Mouse (Mus musculus): Measurements from ENCODE around the gene Tbc1d10c. TPM values are rescaled to one million over a fixed set of nuclear protein-coding genes. Genes with fewer than 3 reads are reported as not detected.

Tbc1d10c gene
- polyA plus RNA-seq, 1 experiment = 4.5 TPM

DNA sequence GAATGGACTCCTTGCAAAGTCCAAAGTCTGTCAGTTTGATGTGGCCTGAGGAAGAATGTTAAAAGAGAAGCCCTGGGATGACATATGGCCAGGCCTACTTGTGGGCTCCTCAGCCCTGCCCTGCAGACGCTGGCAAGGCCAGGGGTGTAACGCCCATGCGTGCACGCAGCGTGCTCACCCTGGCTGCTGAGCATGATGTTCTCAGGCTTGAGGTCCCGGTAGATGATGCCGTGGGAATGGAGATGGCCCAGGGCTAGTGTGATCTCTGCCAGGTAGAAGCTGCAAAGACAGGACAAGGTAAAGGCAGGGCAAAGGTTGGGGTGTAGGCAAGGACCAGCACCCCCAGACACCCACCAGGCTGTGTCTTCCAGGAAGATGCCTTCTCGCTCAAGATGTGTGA, 32.0 kb downstream of the Tbc1d10c start:
- no peak for DNase-seq (ENCODE audit: low read depth)

DNA sequence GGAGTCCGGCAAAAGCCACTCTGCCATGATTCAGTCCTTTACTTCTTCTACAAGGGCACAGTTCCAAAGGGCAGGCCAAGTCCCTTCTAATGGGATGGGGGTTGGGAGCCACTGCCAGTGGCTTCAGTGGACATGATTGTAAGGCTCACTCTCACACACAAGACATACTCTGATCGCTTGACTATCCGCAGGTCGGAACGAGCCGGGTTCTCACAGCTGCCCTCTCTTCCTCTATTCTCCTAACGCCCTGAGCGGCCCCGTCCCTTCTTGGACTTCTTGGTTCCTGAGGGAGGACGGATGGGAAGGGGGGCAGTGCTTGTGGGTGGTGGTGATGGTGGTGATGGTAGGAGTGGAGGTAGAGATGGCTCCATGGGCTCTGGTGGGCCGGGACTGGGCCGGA, 34.3 kb downstream of the Tbc1d10c start:
- no peak for DNase-seq (ENCODE audit: low read depth)

DNA sequence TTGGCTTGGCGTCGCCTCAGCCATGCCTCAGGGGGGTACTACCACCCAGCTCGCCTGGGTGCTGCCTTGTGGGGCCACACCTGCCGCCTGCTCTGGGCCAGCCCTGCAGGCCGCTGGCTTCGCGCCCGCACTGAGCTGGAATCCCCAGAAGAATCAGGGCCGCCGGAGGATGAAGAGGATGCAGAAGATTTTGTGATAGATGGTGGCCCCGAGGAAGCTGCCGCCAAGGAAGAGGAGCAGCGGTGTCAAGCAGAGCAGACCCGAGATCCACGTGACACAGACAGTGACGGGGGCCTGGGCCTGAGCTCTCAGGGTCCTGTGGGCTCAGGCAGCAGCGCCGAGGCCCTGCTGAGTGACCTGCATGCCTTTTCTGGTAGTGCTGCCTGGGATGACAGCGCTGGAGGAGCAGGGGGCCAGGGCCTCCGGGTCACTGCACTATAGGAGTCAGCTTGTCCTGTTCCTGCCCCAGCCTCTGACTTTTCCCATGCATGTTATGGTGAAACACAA, 35.0 kb downstream of the Tbc1d10c start:
- no peak for DNase-seq (ENCODE audit: low read depth)

DNA sequence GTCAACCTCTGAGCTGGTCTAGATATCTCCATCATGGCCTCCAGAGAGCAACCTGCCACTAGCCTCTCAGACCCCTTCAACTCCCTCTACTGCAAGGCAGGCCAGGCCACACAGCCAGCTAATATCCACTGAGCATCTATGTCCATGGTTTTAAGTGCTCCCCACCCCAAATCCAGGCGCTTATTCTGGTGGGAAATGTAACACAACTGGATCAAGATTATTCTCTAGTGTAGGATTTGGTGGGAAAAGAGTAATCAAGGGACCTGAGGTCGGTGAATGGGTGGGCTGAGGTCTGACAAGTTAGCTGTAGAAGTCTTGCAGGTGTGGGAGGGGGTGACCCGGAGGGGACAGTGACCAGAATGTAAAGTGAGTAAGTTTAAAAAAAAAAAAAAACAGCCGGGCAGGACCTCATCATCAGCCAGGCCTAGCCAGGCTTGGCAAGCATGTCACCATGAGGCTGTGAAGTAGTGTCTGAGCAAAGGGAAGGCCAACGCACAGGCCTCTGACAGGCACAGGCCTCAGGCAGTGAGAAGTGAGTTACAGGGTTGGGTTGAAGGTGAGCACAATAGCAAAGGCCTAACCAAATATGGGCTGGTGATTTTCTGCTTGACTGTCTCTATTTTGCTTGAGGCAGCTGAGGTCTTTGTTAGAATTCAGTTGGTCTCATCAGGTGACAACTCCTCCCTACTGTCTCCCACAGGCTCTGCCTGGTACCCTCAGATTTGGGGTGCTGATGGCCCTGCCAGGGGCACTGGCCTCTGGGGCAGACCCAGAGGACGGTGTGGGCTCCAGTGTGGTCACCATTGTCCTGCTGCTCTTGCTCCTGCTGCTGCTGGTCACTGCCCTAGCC, 35.6 kb downstream of the Tbc1d10c start:
- no peak for DNase-seq (ENCODE audit: low read depth)

DNA sequence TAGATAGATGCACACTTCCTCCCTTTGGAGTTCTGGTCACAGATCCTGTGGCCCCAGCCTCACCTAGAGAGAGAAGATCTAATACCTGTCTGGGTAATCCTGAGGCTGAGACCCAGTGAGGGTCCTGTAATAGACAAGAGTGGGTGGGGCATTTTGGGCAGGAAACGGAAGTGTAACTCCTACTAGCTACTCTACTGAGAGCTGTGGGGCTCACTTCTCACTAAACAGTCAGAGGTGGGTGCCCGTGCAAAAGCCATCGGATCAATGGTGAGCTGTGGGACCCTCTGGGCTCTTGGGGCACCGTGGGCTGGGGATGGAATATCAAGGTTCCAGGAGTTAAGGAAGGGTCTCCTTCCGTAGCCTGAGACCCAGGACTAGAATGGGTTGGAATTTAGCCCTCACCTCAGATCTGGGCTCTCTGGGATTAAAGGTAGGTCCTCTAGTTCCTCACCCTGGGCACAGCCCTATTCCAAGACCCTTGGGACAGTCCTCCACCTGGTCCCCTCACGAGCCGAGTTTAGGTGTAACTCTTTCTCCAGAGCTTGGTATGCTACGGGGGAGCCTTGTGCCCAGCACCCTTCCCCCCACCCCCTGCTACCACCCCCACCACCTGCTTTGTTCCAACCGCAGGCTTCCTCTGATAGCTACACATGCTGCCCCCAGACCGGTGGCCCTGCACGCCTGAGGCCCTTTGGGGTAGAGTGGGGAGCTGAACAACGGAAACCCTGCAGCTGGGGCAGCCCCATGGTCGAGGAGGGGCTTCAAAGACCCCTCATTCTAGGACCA, 36.5 kb downstream of the Tbc1d10c start:
- DNase-seq (ENCODE audit: low read depth) = no peak

DNA sequence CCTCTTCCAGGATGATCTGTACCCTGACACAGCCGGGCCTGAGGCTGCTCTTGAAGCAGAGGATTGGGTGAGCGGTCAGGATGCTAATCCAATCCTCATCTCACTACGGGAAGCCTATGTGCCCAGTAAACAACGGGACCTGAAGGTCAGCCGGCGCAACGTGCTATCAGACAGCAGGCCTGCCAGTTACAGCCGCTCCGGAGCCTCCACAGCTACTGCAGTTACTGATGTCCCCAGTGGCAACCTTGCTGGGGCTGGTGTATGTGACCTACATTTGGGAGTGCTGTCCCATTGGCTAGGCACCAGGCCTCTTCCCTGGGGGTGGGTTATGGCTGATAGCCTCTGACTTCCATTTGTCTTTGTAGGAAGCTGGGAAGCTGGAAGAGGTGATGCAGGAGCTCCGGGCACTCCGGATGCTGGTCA, 37.8 kb downstream of the Tbc1d10c start, which contains the start of gene Ptprcap:
Ptprcap (plus strand) TSS at position 373 of the 423 bp plus-strand sequence.
- no peak for DNase-seq (ENCODE audit: low read depth)

DNA sequence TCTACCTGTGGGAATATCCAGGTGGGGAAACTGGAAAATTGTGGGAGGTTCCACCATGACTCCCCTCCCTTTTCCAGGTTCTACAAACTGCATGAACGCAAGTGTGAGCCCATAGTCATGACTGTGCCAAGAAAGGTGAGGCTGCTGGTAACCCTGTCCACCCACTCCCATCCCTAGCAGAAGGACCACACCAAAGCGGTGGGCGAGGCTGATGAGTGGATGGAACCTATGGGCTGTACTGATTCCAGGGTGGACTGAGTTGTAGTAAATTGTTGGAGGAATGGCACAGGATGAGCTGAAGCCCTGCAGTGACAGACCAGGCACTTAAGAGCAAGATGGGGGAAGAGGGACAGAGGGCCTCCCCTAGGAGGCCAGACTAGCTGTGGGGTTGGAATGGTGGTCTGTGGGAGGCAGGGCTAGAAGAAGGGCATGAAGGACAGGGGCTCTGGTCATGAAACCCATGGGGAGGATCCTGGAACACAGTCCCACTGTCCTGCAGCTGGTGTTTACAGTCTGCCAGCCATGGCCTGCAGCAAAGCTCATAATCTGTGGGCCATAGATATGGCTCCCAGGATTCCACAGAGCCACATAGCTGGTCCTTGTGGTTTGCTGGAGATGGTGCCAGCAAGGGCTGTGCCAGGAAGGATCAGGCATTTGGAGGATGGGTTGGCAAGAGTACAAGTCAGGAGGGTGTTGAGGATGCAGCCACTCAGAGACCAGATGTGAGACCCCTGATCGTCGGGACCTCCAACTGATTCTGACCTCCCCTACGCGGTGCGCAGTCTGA, 38.4 kb downstream of the Tbc1d10c start:
- no peak for DNase-seq (ENCODE audit: low read depth)

DNA sequence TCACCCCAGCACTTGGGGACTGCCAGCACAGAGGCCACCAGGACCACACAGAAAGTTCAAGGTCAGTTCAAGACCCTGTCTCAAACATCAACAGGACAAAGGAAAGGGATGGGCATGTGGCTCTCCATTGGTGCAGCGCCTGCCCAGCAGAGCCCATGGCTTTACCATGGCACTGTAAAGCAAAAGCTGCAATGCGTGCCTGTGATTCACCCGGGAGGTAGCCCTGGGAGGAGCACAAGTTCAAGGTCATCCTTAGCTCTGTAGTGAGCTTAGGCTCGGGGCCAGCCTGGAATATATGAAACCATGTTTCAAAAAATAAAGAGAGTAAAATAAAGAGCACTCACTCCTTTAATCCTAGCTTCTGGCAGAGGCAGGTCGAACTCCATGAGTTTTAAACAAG, 39.2 kb downstream of the Tbc1d10c start:
- DNase-seq (ENCODE audit: low read depth) = no peak

DNA sequence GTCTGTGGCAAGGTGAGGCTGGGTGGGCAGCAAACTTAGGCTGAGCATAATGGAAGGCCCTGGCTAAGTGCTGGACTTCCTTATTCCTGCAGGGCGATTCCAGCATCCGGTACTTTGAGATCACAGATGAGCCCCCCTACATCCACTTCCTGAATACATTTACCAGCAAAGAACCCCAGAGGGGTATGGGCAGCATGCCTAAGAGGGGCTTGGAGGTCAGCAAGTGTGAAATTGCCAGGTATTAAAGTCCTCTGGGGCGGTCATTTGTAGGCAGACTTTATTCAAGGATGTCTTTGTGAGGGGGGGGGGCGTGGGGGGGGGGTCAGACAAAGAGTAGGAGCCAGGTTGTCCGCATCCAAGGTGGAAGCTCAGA, 39.6 kb downstream of the Tbc1d10c start:
- no peak for DNase-seq (ENCODE audit: low read depth)

DNA sequence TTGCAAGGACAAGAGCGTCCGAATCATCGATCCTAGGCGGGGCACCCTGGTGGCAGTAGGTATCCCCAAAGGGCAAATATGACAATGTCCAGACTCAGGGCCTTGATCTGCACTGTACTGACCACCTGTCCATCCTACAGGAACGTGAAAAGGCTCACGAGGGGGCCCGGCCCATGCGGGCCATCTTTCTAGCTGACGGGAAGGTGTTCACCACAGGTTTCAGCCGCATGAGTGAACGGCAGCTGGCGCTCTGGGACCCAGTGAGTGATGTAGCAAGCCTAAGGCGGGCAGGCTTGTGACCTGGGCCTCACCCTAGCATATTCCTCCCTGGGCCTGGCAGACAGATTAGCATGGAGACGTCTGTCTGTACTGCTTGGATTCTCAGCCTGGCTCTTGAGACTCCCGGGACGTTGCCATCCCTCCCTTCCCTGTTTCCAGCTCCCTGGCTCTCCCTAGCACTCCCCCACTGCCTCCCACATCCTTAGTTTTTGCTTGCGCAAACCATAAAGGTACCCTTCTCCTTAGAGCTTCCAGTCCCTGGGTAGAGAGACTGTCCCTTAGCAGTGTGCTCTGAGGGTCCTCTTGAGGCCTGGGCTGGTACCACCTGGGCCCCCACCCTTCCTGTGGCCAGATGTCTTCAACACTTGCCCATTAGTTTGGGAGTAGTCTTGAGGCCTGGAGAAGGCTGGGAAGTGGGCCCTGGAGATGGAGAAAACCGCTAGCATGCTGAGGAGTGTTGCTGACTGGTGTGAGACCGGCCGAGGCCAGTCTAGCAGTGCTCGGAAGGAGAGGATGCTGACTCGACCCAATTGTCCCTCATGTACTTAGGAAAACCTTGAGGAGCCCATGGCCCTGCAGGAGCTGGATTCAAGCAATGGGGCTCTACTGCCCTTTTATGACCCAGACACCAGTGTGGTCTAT, 40.3 kb downstream of the Tbc1d10c start:
- no peak for DNase-seq (ENCODE audit: low read depth)

DNA sequence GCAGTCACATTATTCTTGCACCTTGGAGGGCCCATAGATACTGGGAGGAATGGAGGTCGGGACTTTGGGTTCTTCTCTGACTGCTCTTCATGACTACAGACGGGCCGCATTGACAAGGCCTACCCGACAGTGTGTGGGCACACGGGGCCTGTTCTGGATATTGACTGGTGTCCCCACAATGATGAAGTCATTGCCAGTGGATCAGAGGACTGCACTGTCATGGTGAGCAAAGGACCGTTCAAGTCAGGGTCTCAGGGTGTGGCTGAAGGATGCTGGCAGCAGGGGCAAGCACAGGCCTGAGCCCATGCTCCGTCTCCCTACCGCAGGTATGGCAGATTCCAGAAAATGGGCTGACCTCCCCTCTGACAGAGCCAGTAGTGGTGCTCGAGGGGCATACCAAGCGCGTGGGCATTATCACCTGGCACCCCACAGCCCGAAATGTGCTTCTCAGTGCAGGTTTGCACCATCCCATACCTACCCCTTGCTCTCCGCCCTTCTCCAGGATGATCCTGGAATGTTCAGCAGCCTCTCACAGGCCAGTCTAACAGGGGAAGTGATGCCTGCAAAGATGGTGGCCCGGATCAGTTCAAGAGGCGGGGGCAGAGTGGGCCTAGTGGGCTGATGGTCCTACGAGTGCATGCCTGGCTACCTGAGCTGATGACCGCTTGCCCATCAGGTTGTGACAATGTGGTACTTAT, 41.2 kb downstream of the Tbc1d10c start:
- DNase-seq (ENCODE audit: low read depth) = no peak

DNA sequence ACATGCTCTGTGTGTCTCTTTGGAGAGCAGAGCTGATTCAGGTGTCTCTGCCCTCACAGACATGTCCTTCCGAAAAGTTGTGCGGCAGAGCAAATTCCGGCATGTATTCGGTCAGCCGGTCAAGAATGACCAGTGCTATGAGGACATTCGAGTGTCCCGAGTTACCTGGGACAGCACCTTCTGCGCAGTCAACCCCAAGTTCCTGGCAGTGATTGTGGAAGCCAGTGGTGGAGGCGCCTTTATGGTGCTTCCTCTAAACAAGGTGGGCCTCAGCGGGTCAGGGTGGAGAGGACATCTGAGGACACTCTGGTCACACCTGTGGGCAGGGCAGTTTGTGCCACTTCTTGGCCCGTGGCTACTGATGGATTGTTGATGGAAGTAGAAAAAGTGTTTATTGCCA, 41.8 kb downstream of the Tbc1d10c start:
- no peak for DNase-seq (ENCODE audit: low read depth)

DNA sequence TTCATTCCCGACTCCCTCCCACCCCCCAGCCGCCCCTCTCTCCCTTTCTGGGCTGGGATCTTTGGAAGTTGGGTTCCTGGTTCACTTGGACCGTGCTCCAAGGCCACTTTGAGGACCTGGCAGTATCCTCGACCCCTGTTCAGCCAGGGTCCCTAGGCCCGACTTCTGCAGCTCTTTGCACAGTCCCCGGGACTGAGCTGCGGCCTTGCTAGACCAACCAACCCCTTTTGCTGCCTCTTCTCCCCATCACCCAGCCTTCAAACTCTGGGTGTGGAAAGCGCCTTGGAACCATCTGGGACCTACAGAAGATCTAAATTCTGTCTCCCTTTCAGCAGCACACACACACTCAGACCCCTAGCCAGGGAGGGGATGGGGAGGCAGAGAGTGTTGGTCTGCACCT, 42.3 kb downstream of the Tbc1d10c start:
- DNase-seq (ENCODE audit: low read depth) = no peak

DNA sequence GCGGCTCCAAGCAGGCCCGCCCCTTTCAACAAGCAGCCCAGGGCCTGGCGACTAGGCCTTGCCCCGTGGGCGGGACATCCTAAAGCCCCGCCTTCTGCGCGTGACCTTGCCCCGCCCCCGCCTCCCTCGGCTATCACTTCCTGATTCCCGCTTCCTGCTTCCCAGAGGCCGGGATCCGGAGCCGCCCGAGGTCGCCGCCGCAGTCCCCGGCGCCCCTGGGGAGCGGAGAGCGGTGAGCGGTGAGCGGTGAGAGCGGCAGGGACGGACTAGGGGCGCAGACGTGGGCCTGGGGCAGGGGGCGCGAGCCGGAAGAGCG, 42.6 kb downstream of the Tbc1d10c start, which contains the start of gene Coro1b:
Coro1b (plus strand) TSS at position 129 of the 316 bp plus-strand sequence.
- DNase-seq (ENCODE audit: low read depth) = no peak

DNA sequence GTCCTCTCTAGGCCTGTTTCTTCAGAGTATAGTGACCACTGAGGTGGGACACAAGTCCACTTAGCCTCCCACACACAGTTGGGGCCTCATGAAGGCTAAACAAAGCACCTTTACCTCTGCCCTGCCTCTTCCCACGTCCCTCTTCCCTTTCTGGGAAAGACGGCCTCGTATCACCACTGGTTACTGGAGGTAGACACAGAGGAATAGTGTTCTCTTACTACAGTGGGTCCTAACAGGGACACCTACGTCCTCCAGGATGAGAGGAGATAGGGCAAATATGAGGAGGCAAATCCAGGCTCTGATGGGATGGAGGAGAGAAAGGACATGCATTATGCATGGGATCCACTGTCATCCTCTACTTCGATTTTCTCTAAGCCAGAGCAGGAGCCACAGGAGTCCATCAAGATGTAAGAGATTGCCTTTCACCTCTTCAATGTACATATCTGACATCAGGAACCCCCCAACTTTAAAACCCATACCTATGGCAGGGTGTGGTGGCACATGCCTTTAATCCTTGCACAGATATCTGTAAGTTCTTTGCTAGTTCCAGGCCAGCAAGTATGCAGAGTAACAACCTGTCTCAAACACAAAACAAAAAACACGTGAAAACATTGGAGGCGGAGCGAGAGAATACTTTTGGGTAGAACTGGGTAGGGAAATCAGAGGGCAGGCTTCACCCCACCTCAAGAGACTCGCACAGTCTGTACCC, 43.1 kb downstream of the Tbc1d10c start:
- no peak for DNase-seq (ENCODE audit: low read depth)

DNA sequence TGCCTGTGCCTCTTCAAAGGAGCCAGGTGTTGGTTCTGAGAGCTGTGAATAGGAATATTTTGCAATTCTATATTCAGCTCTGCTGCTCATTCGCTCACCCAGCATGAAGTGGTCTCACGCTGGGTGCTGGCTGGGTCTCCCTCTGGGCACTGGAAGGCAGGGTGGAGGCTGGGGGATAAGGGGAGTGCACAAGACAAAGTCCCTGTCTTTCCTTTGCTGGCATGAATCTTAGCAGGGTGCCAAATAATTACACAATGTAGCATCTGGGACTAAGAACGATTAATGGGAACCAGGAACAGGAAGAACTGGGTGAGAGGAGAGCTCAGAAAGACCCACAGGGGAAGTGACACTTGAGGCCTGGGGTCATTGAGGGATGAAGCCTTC, 44.1 kb downstream of the Tbc1d10c start:
- DNase-seq (ENCODE audit: low read depth) = peak; percentile 59

DNA sequence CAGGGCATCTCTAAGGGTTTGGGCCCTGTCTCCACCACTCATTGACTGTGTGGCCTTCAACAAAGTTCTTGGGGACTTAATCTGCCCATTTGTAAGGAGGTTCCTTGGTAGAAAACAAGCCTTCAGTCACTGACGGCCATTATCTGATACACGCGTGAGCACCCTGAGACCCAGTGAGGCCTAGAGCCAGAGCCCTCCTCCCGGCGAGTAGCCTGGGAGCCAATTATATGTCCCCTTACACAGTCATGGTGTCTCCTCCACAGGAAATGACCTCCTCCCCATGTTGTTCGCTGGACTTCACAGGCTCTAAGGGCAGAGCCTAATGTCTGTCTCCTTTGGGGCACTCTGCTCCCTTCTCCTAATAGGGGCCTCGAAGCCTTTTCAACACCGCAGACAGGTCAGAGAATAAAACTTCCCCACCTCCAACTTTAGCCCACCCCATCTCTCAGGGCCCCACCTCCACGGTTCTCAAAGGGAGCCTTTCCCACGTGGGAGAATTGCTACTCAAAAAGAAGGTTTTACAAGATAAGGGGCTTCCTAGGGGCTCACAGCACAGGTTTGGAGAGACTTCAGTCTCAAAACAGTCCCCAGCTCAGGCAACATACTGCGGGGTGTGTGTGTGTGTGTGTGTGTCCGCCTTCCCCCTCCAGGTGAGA, 44.6 kb downstream of the Tbc1d10c start:
- DNase-seq (ENCODE audit: low read depth) = no peak

DNA sequence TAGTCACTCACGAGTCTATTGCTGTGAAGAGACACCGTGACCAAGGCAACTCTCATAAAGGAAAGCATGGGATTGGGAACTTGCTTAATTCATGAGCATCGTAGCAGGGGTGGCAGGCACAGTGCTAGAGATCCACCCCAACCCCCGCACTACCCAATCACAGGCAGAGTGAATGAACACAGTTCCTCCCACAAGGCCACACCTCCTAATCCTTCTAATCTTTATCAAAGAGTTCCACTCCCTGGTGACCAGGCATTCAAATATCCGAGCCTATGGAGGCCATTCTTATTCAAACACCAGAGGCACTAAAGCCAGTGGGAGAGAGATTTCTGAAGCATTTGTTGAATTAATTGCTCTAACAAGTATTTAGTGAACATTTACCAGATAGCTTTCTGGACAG, 45.1 kb downstream of the Tbc1d10c start:
- DNase-seq (ENCODE audit: low read depth) = no peak

All from gonadal fat pad, adult 2 months (tissue).